Mouse (Mus musculus): ENCODE measurements at regions not wholly inside any gene's neighbourhood (a gene's known extent, or its start where the extent isn't known, plus 50 kb on each side); places are given as distances from the start of the nearest gene placed in this dataset.

DNA sequence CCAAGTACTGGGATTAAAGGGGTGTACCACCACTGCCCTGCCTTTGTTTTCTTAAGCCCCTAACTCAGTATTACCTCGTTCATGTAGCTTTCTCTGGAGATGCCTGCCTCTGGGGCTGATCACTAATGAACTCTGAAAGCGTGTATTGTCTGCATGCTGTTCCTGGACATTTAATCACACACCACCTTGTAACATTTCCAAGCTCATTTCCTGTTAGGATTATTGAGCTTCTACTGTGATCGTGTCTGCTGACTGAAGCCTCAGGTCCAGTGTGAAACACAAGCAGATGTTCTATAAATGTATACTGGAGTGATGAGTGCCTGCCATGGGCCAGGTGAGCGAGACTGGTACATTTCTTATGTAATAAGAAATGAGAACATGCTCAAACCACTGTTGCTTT lies 398.6 kb downstream of the Brinp2 start:
- DNase-seq (ENCODE audit: low spot score in 2 of 2): no peak

DNA sequence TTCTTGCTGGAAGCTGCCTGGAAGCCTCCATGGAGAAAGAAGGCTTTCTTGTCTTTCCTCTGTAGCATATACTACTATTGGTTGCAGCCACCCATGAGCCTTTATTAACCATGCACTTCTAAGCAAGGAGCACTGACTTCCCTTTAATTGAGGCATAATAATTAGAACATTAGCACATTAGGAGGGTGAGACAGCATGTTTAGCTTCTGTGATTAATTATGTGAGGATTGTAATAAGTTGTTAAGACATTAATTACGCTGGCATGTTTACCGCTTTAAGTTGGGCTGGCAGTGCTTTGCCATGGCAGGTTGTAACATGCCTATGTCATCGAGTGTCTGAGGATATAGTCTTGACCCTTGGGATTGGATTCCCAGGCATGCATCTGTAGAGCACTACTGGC lies 391.7 kb downstream of the Brinp2 start:
- DNase-seq (ENCODE audit: low spot score in 2 of 2): no peak

DNA sequence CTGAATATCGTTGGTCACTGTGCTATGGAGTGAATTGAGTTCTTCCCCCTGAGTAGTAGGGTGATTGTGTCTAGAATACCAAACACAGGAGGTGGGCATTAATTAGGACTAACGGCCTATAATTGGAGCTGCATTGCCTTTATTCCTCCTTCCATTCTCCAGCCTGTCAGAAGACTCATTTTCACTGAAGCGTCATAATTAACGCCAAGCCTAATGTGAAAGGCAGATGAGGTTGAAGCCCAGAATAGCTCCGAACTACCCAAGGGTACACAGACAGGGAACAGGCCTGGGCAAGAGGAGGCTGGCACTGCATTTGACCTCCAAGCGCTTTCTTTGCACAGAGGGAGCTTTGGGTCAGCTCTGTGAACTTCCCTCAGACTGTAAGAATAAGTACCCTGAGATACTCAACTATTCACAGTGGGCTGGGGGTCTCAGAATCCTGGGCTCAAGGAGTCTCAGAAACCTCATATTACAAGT lies 386.5 kb downstream of the Brinp2 start:
- peak; percentile 16 to 24 for DNase-seq (ENCODE audit: low spot score in 2 of 2)

DNA sequence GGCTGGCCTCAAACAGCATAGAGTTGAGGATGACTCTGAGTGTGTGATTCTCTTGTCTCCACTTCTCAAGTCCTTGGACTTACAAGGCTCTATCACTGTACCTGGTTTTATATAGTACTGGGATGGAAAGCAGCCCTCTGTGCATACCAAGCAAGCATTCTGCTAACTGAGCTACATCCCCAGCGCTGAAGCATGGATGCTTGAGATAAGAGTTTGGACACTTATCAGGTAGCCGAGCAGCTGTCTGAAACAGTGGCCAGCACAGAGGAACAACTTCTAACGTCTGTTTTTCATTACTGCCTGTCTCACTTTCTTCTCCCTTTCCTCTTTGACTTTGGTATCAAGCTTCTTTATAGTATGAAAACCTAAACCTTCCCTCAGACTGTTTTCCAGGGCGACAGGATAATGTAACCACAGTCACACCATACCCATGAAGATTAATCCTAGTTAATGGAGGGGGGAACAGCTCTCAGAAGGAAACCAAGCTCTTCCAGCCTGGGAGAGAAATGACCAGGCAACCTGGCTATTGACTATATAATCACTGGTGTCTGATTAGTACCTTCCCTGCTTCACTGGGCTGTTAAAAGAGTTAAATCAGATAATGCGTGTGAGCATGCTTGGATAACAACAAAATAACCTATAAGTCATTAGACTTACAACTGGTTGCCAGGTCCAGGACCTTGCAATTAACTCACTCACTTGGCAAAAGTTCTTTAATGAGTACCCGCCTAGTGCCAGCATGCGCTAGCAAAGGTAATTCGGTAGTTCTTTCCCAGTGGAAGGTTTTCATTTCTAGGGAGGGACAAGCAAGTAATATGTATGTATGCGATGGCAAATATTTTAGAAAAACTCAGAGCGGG lies 382.5 kb downstream of the Brinp2 start:
- DNase-seq (ENCODE audit: low spot score in 2 of 2): no peak

DNA sequence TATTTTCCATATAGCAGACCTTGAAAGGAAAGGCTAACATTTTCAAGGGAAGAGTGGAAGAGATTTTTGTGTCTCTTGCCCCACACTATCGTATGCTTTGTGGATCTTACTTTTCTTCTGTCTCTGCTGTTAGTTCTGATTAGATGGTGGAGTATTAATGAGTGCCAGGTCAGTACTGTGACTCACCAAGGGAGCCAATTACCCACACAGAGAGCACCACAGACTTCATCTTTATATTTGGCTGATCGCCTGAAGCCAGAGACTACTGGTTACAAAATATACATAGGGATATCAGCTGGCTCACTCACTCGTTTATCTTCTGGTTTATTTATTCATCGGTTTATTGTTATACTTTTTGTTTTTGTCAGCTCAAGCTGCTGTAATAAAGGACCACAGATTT lies 381.5 kb downstream of the Brinp2 start:
- DNase-seq (ENCODE audit: low spot score in 2 of 2): no peak

GRCm38 (mm10) chr1:158019161-158019560 lies 337.0 kb downstream of the Brinp2 start:
- DNase-seq (ENCODE audit: low spot score in 2 of 2): no peak

DNA sequence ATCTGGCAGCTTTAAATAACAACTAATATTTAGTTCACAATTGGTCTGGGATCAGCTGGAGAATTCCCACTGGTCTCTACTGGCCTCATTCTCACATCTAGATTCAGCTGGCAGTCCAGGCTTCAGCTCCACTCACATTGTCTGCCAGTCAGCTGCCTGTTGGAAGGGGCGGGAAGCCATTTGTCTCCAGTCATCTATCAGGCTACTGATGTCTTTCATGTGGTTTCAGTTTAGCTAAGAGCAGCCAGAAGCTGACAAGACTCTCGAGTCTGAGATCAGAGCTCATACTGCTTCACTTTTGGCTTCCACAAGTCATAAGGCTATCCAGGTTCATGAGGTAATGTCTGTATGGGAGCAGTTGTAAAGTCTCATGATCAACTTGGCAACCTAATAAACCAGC lies 316.4 kb downstream of the Brinp2 start:
- DNase-seq (ENCODE audit: low spot score in 2 of 2): no peak

DNA sequence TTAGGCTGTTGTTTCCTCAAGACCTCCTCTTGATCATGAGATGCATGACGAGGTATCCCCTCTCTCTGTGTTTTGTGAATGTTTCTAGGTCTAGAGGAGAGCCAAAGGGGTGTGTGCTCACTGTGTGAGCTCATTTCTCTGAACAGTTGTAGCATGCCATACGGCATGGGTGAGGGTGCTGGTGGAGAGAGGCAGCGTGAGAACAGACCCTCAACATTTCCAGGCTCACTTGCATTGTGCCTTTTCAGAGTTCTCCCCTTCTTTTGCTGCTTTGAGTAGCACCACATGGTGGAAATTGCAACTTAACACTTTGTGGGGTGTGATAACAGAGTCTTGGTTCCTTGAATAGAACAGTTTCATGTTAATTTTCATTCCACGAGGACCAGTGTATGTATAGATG lies 315.8 kb downstream of the Brinp2 start:
- DNase-seq (ENCODE audit: low spot score in 2 of 2): no peak

- peak in 1 of 2 experiments; percentile 33 for DNase-seq (ENCODE audit: low spot score in 2 of 2)
Measured at GRCm38 (mm10) chr1:158052644-158053043, 303.5 kb downstream of the Brinp2 start.

DNA sequence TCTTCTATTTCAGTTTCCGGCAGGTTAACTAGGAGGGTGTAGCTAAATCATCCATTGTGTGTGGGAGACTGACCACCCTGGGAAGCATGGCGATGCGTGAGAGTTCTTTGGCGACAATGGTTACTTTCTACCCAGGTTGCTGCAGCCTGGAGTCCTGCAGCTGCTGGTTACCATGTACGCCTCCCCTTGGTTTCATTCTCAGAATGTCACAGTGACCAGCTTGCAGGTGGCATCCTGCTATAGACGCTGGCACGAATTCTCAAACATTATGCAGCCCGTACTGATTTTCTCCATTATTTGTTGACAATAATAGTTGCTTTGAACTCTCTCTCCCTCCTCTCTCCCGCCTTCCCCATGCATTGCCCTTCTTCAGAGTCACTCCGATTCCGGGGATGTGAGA lies 301.2 kb downstream of the Brinp2 start:
- no peak for DNase-seq (ENCODE audit: low spot score in 2 of 2)

- no peak for DNase-seq (ENCODE audit: low spot score in 2 of 2)
Measured at GRCm38 (mm10) chr1:158056994-158057630, 299.0 kb downstream of the Brinp2 start.

DNA sequence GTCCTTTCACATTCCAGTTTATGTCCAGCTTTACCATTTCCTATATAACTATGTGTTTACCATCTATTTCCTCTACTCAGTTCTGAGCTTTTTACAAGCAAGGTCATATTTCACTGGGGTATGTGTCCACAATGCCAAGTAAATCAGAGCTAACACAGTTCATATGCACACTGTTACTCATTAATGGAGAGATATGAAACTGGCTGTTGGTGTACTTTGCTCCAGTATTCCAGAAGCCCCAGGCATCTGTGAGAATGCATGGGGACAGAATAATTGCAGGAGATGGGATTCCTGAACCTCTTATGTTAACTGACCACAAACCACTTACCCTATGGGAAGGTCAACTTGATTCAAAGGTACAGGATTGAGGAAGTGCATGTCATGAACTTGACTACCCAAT lies 298.3 kb downstream of the Brinp2 start:
- DNase-seq (ENCODE audit: low spot score in 2 of 2): no peak

GRCm38 (mm10) chr1:158061995-158062394 lies 294.1 kb downstream of the Brinp2 start:
- DNase-seq (ENCODE audit: low spot score in 2 of 2): no peak

GRCm38 (mm10) chr1:158082181-158082580 lies 273.9 kb downstream of the Brinp2 start:
- no peak for DNase-seq (ENCODE audit: low spot score in 2 of 2)

- DNase-seq (ENCODE audit: low spot score in 2 of 2): no peak
Measured at GRCm38 (mm10) chr1:158085856-158086255, 270.3 kb downstream of the Brinp2 start.

GRCm38 (mm10) chr1:158097500-158097899 lies 258.6 kb downstream of the Brinp2 start:
- DNase-seq (ENCODE audit: low spot score in 2 of 2): no peak

- no peak for DNase-seq (ENCODE audit: low spot score in 2 of 2)
Measured at GRCm38 (mm10) chr1:158119708-158120107, 236.4 kb downstream of the Brinp2 start.

DNA sequence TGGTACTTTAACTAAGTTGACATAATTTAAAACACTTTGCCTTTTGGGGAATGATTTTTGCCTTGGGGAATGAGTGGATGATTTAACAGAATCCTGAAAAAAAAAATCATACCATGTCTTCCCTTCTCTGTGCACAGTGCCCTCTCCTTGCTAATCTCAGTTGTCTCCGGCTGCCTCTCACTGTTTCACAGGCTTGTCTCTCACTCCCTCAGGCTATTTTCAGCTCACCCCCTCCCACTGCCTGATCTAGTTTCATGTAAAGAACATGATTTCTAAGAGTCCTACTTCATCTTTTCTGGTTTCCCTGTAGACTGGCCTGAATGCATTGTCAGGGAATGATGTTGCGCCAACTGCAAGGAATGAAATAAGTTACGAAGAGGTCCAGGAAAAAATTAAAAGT lies 231.2 kb downstream of the Brinp2 start:
- DNase-seq (ENCODE audit: low spot score in 2 of 2): peak; percentile 35 to 84

DNA sequence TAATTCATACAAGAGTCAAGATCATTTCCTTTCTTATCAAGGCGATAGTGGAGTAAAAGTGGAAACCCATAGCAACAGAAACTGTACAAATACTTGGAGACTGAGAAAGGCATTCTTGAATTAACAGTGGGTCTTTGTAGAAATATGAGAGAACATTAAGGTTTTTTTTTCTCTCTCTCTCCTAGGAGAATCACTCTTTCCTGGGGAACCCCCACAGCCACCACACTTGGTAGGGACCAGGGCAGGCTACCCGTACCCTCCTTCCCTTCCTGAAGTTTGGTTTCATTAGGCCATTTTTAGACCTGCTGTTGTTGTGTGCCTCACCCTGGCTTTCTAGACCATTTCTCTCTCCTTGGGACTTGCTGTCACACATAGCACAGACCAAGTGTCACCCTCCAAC lies 229.9 kb downstream of the Brinp2 start:
- no peak for DNase-seq (ENCODE audit: low spot score in 2 of 2)

- no peak for DNase-seq (ENCODE audit: low spot score in 2 of 2)
Measured at GRCm38 (mm10) chr1:158129243-158129770, 226.8 kb downstream of the Brinp2 start.

DNA sequence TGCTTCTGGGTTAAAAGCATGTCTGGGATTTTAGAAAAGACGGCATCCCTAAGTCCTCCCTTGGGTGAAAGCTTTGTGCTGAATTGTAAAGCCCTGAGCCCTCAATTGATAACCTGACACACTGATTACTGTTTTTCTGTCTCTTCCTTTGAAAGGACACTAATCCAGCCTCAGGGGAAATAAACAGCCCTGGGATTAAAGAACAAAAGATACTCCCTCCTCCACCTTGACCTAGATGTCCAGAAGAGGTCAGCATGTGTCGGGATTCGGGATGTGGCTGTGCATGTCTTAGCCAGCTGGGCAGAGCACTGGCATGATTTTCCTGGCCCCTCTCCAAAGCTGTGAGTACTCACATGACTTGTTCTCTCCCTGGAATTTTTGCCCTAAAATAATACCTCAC lies 208.6 kb downstream of the Brinp2 start:
- DNase-seq (ENCODE audit: low spot score in 2 of 2): no peak

DNA sequence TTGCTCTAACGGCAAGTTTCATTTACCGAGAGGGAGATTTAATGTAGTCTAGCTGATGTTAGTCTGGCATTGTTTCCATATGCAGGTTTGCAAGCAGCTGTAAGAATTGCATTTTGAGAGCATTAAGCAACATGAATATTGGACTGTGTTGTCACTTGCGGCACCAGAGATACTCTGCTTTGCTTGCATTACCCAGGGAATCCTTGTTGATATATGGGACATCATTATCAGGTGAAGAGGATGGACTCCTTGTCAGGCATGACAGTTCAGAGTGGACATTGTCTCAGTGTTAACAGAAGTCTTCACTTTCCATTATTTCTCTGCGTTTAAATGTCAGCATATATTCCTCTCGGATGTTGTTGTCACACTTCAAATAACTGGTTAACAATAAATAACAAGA lies 208.1 kb downstream of the Brinp2 start:
- DNase-seq (ENCODE audit: low spot score in 2 of 2): no peak

GRCm38 (mm10) chr1:158161111-158161510 lies 195.0 kb downstream of the Brinp2 start:
- DNase-seq (ENCODE audit: low spot score in 2 of 2): no peak
